Mouse (Mus musculus) myocyte (in vitro differentiated cells): ENCODE data around the gene Zic1.

ENCODE experiments used
- MYOD1 ChIP-seq, 3 experiments: IDR thresholded peaks; one replicate each; pipeline ENCODE4 v1.6.1; 2011; ENCODE audit warnings: control low read depth in 2 of 3, low read depth in 2 of 3, mild to moderate bottlenecking in 2 of 3, moderate library complexity in 1 of 3; ENCODE audit not compliant: insufficient read length in 2 of 3, control insufficient read depth in 1 of 3
- MYOG ChIP-seq, 3 experiments: IDR thresholded peaks; one replicate each; pipeline ENCODE4 v1.6.1; 2011; ENCODE audit warnings: control low read depth in 2 of 3, low read depth in 2 of 3, mild to moderate bottlenecking in 2 of 3; ENCODE audit not compliant: insufficient read length in 2 of 3, control insufficient read depth in 1 of 3, insufficient read depth in 1 of 3
- POLR2A ChIP-seq: IDR thresholded peaks from one replicate; pipeline ENCODE4 v1.6.1; 2011; ENCODE audit warnings: low read depth, mild to moderate bottlenecking, control low read depth, moderate library complexity; ENCODE audit not compliant: insufficient read length
- POLR2AphosphoS2 ChIP-seq: IDR thresholded peaks from one replicate; pipeline ENCODE4 v1.6.1; 2011; ENCODE audit warnings: low read depth, control low read depth; ENCODE audit not compliant: insufficient read length
- SRF ChIP-seq: IDR thresholded peaks from one replicate; pipeline ENCODE4 v1.6.1; 2011; ENCODE audit warnings: low read depth; ENCODE audit not compliant: control insufficient read depth, insufficient read length
- TCF12 ChIP-seq: IDR thresholded peaks from one replicate; pipeline ENCODE4 v1.6.1; 2011; ENCODE audit warnings: mild to moderate bottlenecking, control low read depth; ENCODE audit not compliant: poor library complexity, insufficient read depth, severe bottlenecking
- TCF3 ChIP-seq: IDR thresholded peaks from one replicate; pipeline ENCODE4 v1.6.1; 2011; ENCODE audit warnings: low read depth, control low read depth; ENCODE audit not compliant: insufficient read length
- USF1 ChIP-seq: IDR thresholded peaks from one replicate; pipeline ENCODE4 v1.6.1; 2011; ENCODE audit warnings: low read depth, mild to moderate bottlenecking, control low read depth, moderate library complexity

GRCm38 (mm10) chr9:91351361-91351760 lies 14.2 kb downstream of the Zic1 start:
- TF ChIP-seq TCF12, result no peak
- TF ChIP-seq MYOD1 (IDR thresholded peaks at IDR 0.05; ENCODE audit: control insufficient read depth in 1 of 3, insufficient read length in 2 of 3, low read depth in 2 of 3), result no peak
- no peak for TF ChIP-seq POLR2A
- TF ChIP-seq MYOG (IDR thresholded peaks at IDR 0.05; ENCODE audit: control insufficient read depth in 1 of 3, insufficient read depth in 1 of 3, insufficient read length in 2 of 3, low read depth in 2 of 3), result no peak
- TF ChIP-seq USF1, result no peak
- no peak for TF ChIP-seq POLR2AphosphoS2
- TF ChIP-seq SRF, result no peak
- no peak for TF ChIP-seq TCF3
